Mouse (Mus musculus) kidney, adult 8-10 months (tissue): Measurements from ENCODE around the gene Olfr1387.
"Not testable (repeated sequence)": the region's sequence is repeated elsewhere in the genome, so short reads cannot be mapped to it uniquely, and the experiment has no call there.

Experiments
- DNase-seq, 2 experiments: peaks; one replicate each; pipeline ENCODE4 v3.0.0; 2022

Olfr1387 gene

DNA sequence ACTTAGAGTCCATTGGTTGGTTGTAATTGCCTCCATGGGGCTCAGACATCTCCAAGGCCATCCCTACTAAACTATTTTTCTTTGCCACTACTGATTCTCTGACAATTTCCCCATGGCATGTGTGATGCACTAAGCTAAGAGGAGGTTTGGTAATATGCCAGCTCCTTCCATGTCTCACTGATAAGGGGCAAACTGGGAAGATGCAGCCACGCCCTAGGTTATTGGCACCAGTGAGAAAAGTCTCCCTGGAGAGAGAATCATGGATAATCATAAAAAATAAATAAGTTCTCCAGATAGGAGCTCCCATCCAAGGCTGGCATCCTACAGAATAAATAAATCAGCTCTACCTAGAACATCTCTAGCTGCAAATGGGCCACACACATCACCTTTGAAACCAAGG lies at the start of gene Olfr1387:
Olfr1387 (plus strand) TSS at position 301 of the 400 bp plus-strand sequence.
- DNase-seq, result no peak

DNA sequence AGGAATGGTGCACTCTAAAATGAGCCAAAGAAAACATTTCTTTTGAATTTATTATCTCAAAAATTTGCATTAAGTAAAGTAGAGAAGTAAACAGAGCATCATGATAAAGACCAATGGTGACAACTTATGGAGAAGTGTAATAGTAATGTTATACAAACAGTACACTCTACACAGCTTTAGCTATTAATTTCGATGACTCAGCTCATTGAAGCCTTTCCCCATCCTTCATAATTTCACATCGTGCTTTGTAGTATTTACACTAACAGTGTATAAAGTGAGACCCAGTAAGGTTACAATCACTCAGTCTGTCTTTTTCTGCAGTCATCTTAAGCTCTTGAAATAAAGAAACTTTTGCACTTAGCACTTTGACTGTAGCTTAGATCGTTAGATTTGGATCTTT lies 48.4 kb upstream of the Olfr1387 start:
- DNase-seq, result no peak

DNA sequence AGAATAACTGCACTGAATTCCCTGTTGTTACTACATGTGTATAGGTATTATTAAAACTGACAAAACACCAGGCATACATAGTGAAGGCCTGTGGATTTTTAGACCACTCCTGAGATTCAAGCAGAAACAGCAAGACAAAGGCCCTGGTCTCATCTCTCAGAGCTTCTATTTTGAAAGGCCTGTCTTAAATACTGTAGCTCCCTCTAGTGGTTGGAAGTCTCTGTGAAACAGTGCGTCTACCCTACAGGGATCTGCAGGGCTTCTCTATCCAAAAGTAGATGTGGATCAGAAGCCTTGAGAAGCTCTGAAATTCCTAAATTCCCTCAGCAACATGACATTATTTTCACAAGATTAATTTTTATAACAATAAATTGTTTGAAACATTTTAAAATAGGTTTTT lies 44.6 kb upstream of the Olfr1387 start:
- peak; percentile 9 to 17 for DNase-seq

DNA sequence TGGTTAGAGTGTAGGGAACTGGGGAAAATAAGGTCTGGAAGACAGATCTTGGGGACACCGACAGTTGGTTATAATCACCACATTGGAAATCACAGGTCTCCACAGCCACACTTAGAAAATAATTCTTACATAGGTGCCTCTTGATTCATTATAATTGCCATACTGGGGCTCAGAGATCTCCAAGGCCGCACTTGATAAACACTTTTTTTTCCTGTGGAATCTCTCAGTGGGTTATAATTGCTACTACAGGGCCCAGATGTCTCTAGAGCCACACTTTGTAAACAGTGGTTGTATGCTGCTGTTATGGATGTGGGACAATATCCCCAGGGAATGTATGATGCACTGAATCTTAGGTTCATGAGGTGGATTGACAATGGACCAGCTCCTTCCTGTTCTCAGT lies 32.4 kb upstream of the Olfr1387 start, which contains the start of gene Olfr1389:
Olfr1389 (plus strand) TSS at position 301 of the 400 bp plus-strand sequence.
- no peak for DNase-seq

DNA sequence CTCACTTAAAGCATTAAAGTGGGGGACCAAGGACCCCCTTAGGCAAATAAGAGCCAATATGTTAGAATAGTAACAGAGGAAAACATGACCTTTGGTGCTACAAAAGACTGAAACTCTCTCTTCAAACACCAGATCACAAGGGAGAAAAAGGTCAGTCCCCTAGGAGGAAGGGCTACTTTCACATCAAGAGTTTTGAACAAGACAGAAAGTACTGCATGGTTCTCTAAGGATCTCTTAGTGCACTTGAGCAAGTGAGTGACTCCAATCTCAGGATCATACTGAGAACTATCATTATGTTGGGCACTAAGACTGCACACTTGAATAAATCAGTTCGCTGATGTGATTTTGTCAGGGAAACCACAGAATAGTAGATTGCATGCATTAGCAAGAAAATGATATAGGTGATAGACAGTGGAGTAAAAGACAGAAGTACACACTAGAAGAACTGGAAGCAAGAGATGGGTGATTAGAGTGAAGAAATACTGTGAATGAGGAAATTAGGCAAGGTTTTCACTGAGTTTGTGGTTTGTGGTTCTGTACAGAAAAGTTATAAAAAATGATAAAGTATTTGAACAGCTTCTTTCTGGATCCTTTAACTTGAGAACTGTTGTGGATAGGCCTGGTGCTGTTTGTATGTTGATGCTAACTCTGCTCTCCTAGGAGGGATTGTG lies 29.8 kb upstream of the Olfr1387 start:
- no peak for DNase-seq

DNA sequence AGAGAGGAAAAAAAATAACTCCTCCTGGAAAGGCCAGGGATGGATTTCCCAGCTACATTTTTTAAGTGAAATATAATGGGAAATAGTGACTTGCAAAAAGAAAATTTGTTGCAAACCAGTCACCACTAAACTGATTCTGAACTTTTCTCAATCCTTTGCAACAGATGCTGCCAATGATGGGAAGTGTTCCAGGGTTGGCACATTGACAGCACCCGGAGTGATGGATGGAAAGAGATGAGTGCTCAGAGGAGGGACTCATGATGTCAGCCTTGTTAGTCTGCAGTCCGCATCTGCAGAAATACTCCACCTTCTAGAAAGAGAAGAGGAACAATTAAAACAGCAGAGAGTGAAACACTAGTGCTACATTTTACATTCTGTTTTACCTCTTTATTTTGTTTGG lies 25.5 kb upstream of the Olfr1387 start:
- DNase-seq, result no peak

DNA sequence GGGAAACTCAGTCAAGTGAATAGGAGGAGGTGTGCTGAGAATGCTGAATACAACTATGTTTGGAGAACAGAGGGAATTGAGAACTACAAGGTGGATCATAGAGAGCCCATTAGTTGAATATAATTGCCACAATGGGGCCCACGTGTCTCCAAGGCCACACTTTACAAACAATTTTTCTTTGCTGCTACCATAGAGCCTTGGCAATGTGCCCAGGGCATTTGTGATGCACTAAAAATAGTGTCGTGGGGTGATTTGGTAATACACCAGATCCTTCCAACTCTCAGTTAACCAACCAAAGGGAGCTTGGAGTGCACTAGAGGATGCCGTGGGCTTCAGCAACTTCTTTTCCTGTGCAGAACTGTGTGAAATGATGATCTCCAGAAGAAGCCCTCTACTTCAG lies 18.7 kb upstream of the Olfr1387 start, which contains the start of gene Olfr1388:
Olfr1388 (plus strand) TSS at position 214 of the 400 bp plus-strand sequence.
- DNase-seq, result no peak

DNA sequence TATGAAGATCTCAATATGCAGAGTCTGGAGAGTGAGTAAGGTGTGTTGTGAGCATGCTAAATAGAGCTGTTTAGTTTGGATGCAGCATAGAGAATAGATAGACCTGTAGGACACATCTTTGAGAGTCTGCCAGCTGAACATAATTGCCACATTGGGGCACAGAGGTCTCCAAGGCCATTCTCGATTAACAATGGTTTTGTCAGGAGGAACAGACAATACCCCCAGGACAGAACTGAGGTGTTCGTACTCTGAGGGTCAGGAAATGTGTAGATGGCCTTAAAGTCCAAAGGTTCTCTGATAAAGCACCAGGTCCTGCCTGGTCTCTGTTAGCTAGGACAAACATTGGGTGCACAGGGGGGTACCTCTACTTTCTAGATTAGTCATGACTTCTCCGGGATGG lies 9.6 kb downstream of the Olfr1387 start, which contains the start of gene Olfr1386:
Olfr1386 (plus strand) TSS at position 301 of the 400 bp plus-strand sequence.
- DNase-seq, result not testable (repeated sequence)

DNA sequence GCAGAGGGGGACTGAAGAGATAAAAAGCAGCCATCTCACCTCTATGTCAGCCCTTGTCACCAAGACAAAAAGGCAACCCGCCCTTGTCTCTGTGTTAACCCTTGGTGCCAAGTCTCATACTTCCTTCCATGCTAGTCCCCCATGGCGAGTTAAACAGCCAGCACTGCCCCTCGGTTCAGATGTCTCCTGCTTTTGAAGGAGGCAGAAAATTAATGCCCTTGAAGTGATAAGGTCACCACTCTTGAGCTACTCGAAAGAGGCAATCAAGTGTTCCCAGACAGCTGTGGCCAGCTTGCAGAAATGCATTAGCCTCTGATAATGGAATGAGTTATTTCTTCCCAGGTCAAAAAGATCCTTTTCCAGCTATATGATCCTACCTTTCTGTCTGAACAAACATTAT lies 30.8 kb downstream of the Olfr1387 start:
- DNase-seq, result no peak

DNA sequence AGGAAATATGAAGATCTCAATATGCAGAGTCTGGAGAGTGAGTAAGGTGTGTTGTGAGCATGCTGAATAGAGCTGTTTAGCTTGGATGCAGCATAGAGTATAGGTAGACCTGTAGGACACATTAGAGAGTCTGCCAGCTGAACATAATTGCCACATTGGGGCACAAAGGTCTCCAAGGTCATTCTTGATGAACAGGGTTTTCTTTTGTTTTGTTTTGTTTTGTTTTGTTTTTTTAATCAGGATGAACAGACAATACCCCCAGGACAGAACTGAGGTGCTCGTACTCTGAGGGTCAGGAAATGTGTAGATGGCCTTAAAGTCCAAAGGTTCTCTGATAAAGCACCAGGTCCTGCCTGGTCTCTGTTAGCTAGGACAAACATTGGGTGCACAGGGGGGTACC lies 33.6 kb downstream of the Olfr1387 start, which contains the start of gene Olfr1385:
Olfr1385 (plus strand) TSS at position 301 of the 400 bp plus-strand sequence.
- not testable (repeated sequence) for DNase-seq
